ENCODE assay signal across 30 mouse cellular contexts in genomic region chr6:52319956-52320690, GRCm38 (mm10). TPM values are rescaled to one million over a fixed set of nuclear protein-coding genes. Genes with fewer than 3 reads are reported as not detected.
DNase-seq lines count a peak whose midpoint lies in the region; ATAC-seq and TF ChIP-seq lines count a peak whose summit lies in the region.
"Had no signal": no experiment of that assay in that cellular context is flagged by ENCODE, and none has a peak within 500 bp of the region (broad histone marks: within the 10 kb centered on the region; RNA-seq: fewer than 3 reads in every experiment).

No protein-coding gene starts in this region.

- peak; percentile 31 for DNase-seq in lung, embryonic 14.5 days
- DNase-seq in lung, postnatal 14 days: no peak
- peak; percentile 37 for DNase-seq in brain, embryonic 14.5 days (ENCODE audit: low read depth)
- DNase-seq in embryo, embryonic 11 days: peak; percentile 54
- no peak for DNase-seq in left cerebral cortex, postnatal 14 days (ENCODE audit: low spot score in 2 of 2)
- no peak for DNase-seq in gastrocnemius, postnatal 25 days
- DNase-seq: adrenal gland, adult 2 months; cerebellum, adult 18-20 months; gastrocnemius, postnatal 10 days; heart, adult 11 months; kidney, adult 18-20 months; layer of hippocampus, adult 9-11 months; left cerebral cortex, postnatal 4 days; liver, postnatal 0 days; thymus, adult 18-20 months; thymus, postnatal 4 days had no signal

- H3K4me2 ChIP-seq in lung, embryonic 14.5 days: no peak overlapping the region
- peak overlapping the region; percentile 6; the same call in 1 of the 2 replicates for H3K4me2 ChIP-seq in limb, embryonic 12.5 days
- H3K4me2 ChIP-seq: forebrain, embryonic 15.5 days; heart, embryonic 12.5 days; hindbrain, embryonic 15.5 days; liver, embryonic 11.5 days had no signal

- H3K4me1 ChIP-seq in lung, embryonic 14.5 days (ENCODE audit: insufficient read depth): 0 out of 2 replicates have a peak, but pooled peaks cover 5% of the 10 kb centered on the region
- H3K4me1 ChIP-seq in limb, embryonic 12.5 days (replicated peaks): peaks cover 52% of the 10 kb centered on the region

- no peaks in the 10 kb centered on the region for H3K9me3 ChIP-seq in lung, embryonic 14.5 days (ENCODE audit: low read depth, low read length)
- H3K9me3 ChIP-seq in limb, embryonic 12.5 days: no peaks in the 10 kb centered on the region
- H3K9me3 ChIP-seq: forebrain, embryonic 15.5 days; heart, embryonic 12.5 days; hindbrain, embryonic 15.5 days had no signal

- H3K4me3 ChIP-seq in lung, embryonic 14.5 days (ENCODE audit: low read depth, low read length): no peak overlapping the region
- no peak overlapping the region for H3K4me3 ChIP-seq in limb, embryonic 12.5 days (replicated peaks)
- H3K4me3 ChIP-seq: forebrain, embryonic 15.5 days; heart, embryonic 12.5 days; hindbrain, embryonic 15.5 days; left cerebral cortex, adult 2 months had no signal

- H3K27me3 ChIP-seq in lung, embryonic 14.5 days (ENCODE audit: insufficient read depth, low read length): peaks cover 96% of the 10 kb centered on the region
- H3K27me3 ChIP-seq in limb, embryonic 12.5 days: peaks cover 89% of the 10 kb centered on the region

- no peak for TF ChIP-seq CTCF in lung, embryonic 14.5 days (IDR thresholded peaks at IDR 0.05; ENCODE audit: low read depth)
- no peak for TF ChIP-seq CTCF in brain, embryonic 14.5 days (IDR thresholded peaks at IDR 0.05; ENCODE audit: borderline replicate concordance, extremely low read depth, insufficient read depth, insufficient read length)

- H3K27ac ChIP-seq in lung, embryonic 14.5 days (ENCODE audit: low read depth): no peak overlapping the region
- no peak overlapping the region for H3K27ac ChIP-seq in limb, embryonic 12.5 days
- H3K27ac ChIP-seq: forebrain, embryonic 15.5 days; hindbrain, embryonic 15.5 days; left cerebral cortex, adult 2 months had no signal

- intact Hi-C loops in left cerebral cortex, postnatal 14 days (cut with DNase I): loop anchor here (10.0 kb wide), 2 partner anchors 155 to 315 kb away; partner anchors contain the start of gene Hoxa2

- no peaks in the 10 kb centered on the region for H3K36me3 ChIP-seq in lung, embryonic 14.5 days (ENCODE audit: insufficient read depth)
- H3K36me3 ChIP-seq in limb, embryonic 12.5 days: no peaks in the 10 kb centered on the region
- H3K36me3 ChIP-seq: forebrain, embryonic 15.5 days; heart, embryonic 12.5 days; hindbrain, embryonic 15.5 days had no signal

- 5% methylated on average over 17 of the region's 17 CpGs for WGBS in lung, embryonic 14.5 days
- WGBS in limb, embryonic 12.5 days: 3% methylated on average over 17 of the region's 17 CpGs

- TF ChIP-seq POLR2A in brain, embryonic 14.5 days (IDR thresholded peaks at IDR 0.05; ENCODE audit: borderline replicate concordance, extremely low read depth, insufficient read depth, insufficient read length, poor library complexity, severe bottlenecking): no peak

- no peak overlapping the region for H3K9ac ChIP-seq in lung, embryonic 14.5 days
- no peak overlapping the region for H3K9ac ChIP-seq in limb, embryonic 12.5 days (replicated peaks)
- H3K9ac ChIP-seq: forebrain, embryonic 15.5 days; heart, embryonic 12.5 days; hindbrain, embryonic 15.5 days; liver, postnatal 0 days had no signal

- no peak; the same call in 1 of the 2 replicates for ATAC-seq in lung, embryonic 14.5 days (ENCODE audit: insufficient read depth)
- no peak for ATAC-seq in limb, embryonic 12.5 days (ENCODE audit: insufficient number of reproducible peaks, insufficient read depth, low FRiP score, low TSS enrichment, low read depth)
- ATAC-seq: forebrain, embryonic 15.5 days; liver, postnatal 0 days had no signal

RNA-seq across cellular contexts. Expression of gene Evx1, which starts 6.8 kb away (rescaled TPM):
- not detected in 2 replicates for polyA plus RNA-seq in lung, embryonic 14.5 days (2014; fragmentation: Nextera tagmentation; extraction: Ambion mirVana)
- 1.5 and 3.7 TPM in 2 replicates for polyA plus RNA-seq in brain, embryonic 14.5 days (2012; rRNA removed)
- polyA plus RNA-seq in limb, embryonic 12.5 days (2016; fragmentation: Nextera tagmentation; extraction: Ambion mirVana): 4.8 and 5.2 TPM in 2 replicates
- not detected for total RNA-seq in left cerebral cortex, postnatal 14 days (2021)
- not detected for total RNA-seq in gastrocnemius, postnatal 25 days (2021)
- total RNA-seq: gastrocnemius, postnatal 10 days; heart, postnatal 10 days; left cerebral cortex, adult 2 months; left cerebral cortex, postnatal 4 days; megakaryocyte, adult 5-6 weeks; MEL had no signal
- polyA plus RNA-seq: adrenal gland, adult 2 months; C2C12; forebrain, embryonic 15.5 days; heart, embryonic 12.5 days; kidney, embryonic 16.5 days; large intestine, adult 2 months; liver, postnatal 0 days; small intestine, adult 2 months; stomach, embryonic 16.5 days had no signal

RNA-seq across cellular contexts. Expression of gene Hoxa13, which starts 59.4 kb away (rescaled TPM):
- polyA plus RNA-seq in lung, embryonic 14.5 days (2014; fragmentation: Nextera tagmentation; extraction: Ambion mirVana): not detected in 2 replicates
- polyA plus RNA-seq in brain, embryonic 14.5 days (2012; rRNA removed): 0.10 TPM in 1 of 2 replicates, not detected in the other
- 33.1 and 34.1 TPM in 2 replicates for polyA plus RNA-seq in limb, embryonic 12.5 days (2016; fragmentation: Nextera tagmentation; extraction: Ambion mirVana)
- not detected for total RNA-seq in left cerebral cortex, postnatal 14 days (2021)
- 1 to 10 TPM in 1 of 2 experiments, under 1 TPM in 1; 0.48 to 2.1 TPM for total RNA-seq in gastrocnemius, postnatal 25 days (2021)
- total RNA-seq: adrenal gland, adult 2 months; heart, postnatal 10 days; left cerebral cortex, adult 2 months; left cerebral cortex, postnatal 4 days; megakaryocyte, adult 5-6 weeks; MEL had no signal
- polyA plus RNA-seq: adrenal gland, adult 2 months; forebrain, embryonic 15.5 days; heart, embryonic 12.5 days; hindbrain, embryonic 15.5 days; large intestine, adult 2 months; liver, postnatal 0 days; small intestine, adult 2 months; stomach, embryonic 16.5 days had no signal

Comparison
In these comparisons a context has a peak if more than half of its experiments do, and no peak if none do; other contexts are left out.
1. DNase-seq: peak in lung, embryonic 14.5 days (single experiment), brain, embryonic 14.5 days (single experiment) and embryo, embryonic 11 days (single experiment); none in lung, postnatal 14 days (single experiment), left cerebral cortex, postnatal 14 days (0 of 2) and gastrocnemius, postnatal 25 days (single experiment).
2. RNA of gene Hoxa13, which starts 59.4 kb away (polyA plus RNA-seq): 33.1 to 34.1 TPM in limb, embryonic 12.5 days; not detected in lung, embryonic 14.5 days and 0.10 TPM in brain, embryonic 14.5 days; every median in the first group is over 10 times any median in the second.